Mouse (Mus musculus): ENCODE data around the gene Tsga10ip.
"Not testable (repeated sequence)": the region's sequence is repeated elsewhere in the genome, so short reads cannot be mapped to it uniquely, and the experiment has no call there.

Gene Tsga10ip

GRCm38 (mm10) chr19:5424092-5424781, 21.9 kb upstream of the Tsga10ip start:
- peak; percentile 49 to 51 for DNase-seq (ENCODE audit: low read depth in 2 of 2, low spot score in 2 of 2)

DNA sequence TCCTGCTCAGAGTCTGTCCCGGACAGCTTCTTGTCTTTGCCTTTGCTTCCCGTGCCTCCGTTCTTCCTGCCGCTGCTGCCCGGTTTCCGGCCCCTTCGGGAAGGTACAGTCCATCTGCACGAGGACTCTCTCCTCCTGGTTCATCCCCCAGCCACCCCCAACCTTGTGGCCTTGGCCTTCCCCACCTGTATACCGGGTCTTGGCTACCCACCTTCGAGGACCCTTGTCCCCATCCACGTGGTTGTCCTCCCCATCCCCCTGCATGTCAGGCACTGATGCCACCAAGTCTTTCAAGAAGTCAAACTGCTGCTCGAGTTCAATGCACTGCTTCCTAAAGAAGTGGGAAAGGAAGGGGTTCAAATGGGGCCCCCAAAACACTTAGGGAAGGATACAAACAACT, 21.2 kb upstream of the Tsga10ip start:
- no peak for DNase-seq (ENCODE audit: low read depth in 2 of 2, low spot score in 2 of 2)

- DNase-seq (ENCODE audit: low read depth in 2 of 2, low spot score in 2 of 2), result no peak
Measured at GRCm38 (mm10) chr19:5422895-5423443, 20.6 kb upstream of the Tsga10ip start.

DNA sequence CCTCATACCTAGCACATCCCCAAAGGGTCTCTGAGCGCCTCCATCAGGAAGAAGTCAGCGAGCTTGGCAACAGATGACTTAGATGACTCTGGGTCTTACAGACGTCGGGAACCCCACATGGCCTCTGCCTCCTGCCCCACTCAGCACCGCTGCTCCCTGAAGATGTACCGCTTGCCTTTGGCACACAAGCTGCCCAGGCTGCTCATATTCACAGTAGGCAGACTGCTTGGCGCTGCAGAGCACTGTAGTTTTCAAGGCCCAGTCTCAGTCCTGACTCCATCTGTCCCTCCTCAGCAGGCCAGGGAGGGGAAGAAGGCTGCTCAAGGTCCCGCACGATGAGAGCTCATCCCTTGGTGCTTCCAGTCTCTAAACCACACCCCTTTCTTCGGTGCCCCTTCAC, 19.9 kb upstream of the Tsga10ip start:
- no peak for DNase-seq (ENCODE audit: low read depth in 2 of 2, low spot score in 2 of 2)

- no peak for DNase-seq (ENCODE audit: low read depth in 2 of 2, low spot score in 2 of 2)
Measured at GRCm38 (mm10) chr19:5421784-5422183, 19.5 kb upstream of the Tsga10ip start.

DNA sequence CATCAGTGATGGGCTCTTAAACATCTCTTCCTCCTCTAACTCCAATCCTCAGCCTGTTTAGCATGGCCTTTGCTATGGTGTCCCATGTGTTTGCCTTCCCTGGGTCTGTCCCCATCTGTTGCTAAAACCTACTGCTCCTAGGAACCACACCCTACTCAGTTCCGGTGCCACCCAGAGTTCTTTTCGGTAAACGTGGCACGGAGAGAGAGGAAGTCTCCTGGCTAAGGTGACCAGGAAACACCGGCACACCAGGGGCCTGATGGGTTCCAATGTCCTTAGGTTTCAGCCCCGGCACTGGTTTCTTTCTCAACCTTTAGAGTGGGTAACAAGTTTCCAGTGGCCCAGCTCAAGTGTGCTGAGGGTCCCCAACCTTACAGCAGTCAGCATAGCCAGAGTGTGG, 18.3 kb upstream of the Tsga10ip start:
- no peak for DNase-seq (ENCODE audit: low read depth in 2 of 2, low spot score in 2 of 2)

GRCm38 (mm10) chr19:5419630-5420029, 17.3 kb upstream of the Tsga10ip start:
- no peak for DNase-seq (ENCODE audit: low read depth in 2 of 2, low spot score in 2 of 2)

GRCm38 (mm10) chr19:5418750-5419466, 16.6 kb upstream of the Tsga10ip start:
- DNase-seq (ENCODE audit: low read depth in 2 of 2, low spot score in 2 of 2), result no peak

GRCm38 (mm10) chr19:5414534-5414957, 12.2 kb upstream of the Tsga10ip start:
- DNase-seq (ENCODE audit: low read depth in 2 of 2, low spot score in 2 of 2), result no peak

- DNase-seq (ENCODE audit: low read depth in 2 of 2, low spot score in 2 of 2), result no peak
Measured at GRCm38 (mm10) chr19:5413840-5414239, 11.5 kb upstream of the Tsga10ip start.

GRCm38 (mm10) chr19:5411961-5412360, 9.6 kb upstream of the Tsga10ip start:
- no peak for DNase-seq (ENCODE audit: low read depth in 2 of 2, low spot score in 2 of 2)

- DNase-seq (ENCODE audit: low read depth in 2 of 2, low spot score in 2 of 2), result no peak
Measured at GRCm38 (mm10) chr19:5410641-5411040, 8.3 kb upstream of the Tsga10ip start.

DNA sequence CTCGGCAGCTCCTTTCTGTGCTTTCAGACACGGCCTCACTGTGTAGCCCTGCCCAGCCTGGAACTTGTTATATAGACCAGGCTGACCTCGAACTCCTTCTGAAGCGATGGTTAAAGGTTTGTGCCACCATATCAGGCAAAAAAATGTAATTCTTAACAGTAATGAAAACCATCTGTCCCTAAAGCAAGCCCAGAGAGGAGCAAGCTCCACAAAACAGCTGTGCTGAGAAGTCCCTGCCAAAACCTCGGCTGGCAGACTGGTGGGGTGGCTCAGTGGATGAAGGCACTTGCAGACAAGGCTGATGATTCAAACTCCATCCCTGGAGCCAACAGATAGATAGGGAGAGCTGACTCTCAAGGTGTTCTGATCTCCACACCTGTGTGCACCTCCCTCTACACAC, 6.7 kb upstream of the Tsga10ip start:
- no peak for DNase-seq (ENCODE audit: low read depth in 2 of 2, low spot score in 2 of 2)

DNA sequence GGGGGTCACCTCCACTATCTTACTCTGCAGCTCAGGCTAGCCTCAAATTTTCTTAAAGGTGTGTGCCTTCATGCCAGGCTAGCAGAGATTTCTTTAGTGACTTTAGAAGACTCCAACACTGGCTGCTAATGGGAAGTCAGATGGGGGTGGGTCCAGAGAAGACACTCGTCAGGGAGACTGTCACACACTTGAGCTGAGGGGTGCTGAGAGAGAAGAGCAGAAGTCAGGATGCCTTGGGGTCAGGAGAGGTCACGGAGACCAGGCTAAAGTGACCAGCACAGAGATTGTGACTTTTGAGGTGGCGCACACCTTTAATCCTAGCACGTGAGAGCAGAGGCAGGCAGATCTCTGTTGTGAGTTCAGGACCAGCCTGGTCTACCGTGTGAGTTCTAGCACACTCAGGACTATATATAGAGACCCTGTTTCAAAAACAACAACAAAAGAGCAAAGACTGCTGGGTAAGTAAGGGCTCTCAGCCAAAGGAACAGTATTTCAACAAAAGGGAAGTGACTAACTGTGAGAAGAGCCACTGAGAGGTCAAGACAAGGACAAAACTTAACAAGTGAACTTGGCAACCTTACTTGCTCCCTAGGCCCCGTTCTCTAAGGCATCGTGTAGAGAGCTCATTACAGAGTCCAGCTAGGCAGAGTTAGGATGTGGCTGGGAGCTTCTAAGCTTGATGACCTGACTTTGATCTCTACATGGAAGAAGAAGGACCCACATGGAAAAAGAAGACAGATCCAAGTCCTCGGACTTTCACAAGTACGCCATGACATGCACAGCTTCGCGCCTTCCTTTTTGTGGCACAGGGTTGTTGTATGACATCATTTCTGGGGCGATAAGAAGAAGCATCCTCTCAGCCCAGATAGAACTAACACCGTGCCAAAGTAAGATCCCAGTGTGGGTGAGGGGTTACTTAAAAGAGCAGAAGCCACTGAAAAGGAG, 6.0 kb upstream of the Tsga10ip start:
- no peak for DNase-seq (ENCODE audit: low read depth in 2 of 2, low spot score in 2 of 2)

DNA sequence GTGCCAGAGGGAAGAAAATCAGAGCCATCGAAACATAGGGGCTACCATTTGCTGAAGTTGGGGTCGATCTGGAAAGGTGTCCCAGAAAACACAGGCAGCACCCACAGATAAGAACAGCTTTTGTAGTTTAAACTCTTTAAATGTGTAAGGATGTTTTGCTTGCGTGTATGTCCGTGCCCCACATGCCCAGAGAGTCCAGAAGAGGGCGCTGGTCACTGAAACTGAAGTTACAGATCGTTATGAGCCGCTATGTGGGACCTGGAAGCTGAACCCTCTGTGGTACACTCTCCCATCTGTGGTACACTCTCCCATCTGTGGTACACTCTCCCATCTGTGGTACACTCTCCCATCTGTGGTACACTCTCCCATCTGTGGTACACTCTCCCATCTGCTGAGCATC, 4.8 kb upstream of the Tsga10ip start:
- peak; percentile 52 to 67 for DNase-seq (ENCODE audit: low read depth in 2 of 2, low spot score in 2 of 2)

GRCm38 (mm10) chr19:5406531-5407126, 4.3 kb upstream of the Tsga10ip start:
- DNase-seq (ENCODE audit: low read depth in 2 of 2, low spot score in 2 of 2), result peak; percentile 54 to 61

- peak; percentile 30 to 49 for DNase-seq (ENCODE audit: low read depth in 2 of 2, low spot score in 2 of 2)
Measured at GRCm38 (mm10) chr19:5405924-5406323, 3.6 kb upstream of the Tsga10ip start.

DNA sequence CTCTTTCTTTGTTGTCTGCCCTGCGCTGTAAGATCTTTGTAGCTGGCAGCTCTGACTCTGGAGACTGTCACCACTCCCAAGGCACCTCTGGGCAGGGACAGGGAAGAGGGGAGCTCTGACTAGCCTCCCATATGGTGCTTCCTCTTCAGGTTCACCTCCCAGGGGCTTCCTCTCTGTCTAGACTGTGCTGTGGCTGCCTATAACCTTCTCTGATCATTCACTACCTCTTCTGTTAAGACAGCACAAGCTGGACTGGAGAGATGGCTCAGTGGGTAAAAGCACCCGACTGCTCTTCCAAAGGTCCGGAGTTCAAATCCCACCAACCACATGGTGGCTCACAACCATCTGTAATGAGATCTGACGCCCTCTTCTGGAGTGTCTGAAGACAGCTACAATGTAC, 1.3 kb downstream of the Tsga10ip start:
- DNase-seq (ENCODE audit: low read depth in 2 of 2, low spot score in 2 of 2), result not testable (repeated sequence)

GRCm38 (mm10) chr19:5395371-5395770, 7.0 kb downstream of the Tsga10ip start:
- no peak for DNase-seq (ENCODE audit: low read depth in 2 of 2, low spot score in 2 of 2)

GRCm38 (mm10) chr19:5394168-5394567, 8.2 kb downstream of the Tsga10ip start:
- DNase-seq (ENCODE audit: low read depth in 2 of 2, low spot score in 2 of 2), result no peak

DNA sequence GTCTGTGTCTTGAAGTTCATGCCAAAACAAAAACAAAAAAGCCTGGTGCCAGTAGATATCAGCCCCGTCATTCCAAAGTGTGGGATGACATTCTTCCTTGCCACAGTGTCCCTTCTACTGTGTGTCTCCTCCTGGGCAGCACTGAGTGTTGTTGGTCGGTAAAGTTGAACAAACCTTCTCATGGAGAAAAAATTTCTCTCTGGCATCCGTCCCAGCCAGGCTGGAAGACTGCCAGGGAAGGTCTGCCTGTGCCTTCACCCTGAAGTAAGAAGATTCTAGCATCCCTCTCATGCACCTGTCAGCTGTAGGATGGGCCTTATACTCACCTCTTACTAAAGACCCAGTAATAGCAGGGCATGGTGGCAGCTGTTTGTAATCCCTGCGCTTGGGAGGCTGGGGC, 9.4 kb downstream of the Tsga10ip start:
- no peak for DNase-seq (ENCODE audit: low read depth in 2 of 2, low spot score in 2 of 2)

Measured in CD8-positive naive resting alpha-beta T cell, adult 2 months (primary cell).